Mouse (Mus musculus): ENCODE measurements around the gene Ppp1r27. TPM values are rescaled to one million over a fixed set of nuclear protein-coding genes. Genes with fewer than 3 reads are reported as not detected.
A peak's percentile ranks its signal among the peaks of the same experiment; 100 is the strongest.

Gene Ppp1r27
- total RNA-seq, 1 experiment, result not detected

- Histone ChIP-seq H3K4me1 (ENCODE audit: control insufficient read depth in 2 of 2, insufficient read depth in 2 of 2, low read length in 2 of 2, poor library complexity in 1 of 2) (peaks cover 3 to 21% of the 10 kb centered on the region in 2 experiments), H3K9ac (ENCODE audit: insufficient read depth, low read depth, low read length, poor library complexity, severe bottlenecking) (peak overlapping the region; percentile 8; the same call in 1 of the 2 replicates), H3K4me3 (ENCODE audit: insufficient read depth in 1 of 2, low read depth in 1 of 2, low read length in 2 of 2, poor library complexity in 1 of 2, severe bottlenecking in 1 of 2) (peak overlapping the region; percentile 88 to 89; a peak in 3 of 4 replicates), H3K9me3 (ENCODE audit: control insufficient read depth, insufficient read depth, low read depth, low read length) (no peaks in the 10 kb centered on the region), H3K36me3 (ENCODE audit: control insufficient read depth, insufficient read depth, low read length, poor library complexity, severe bottlenecking) (peaks cover 28% of the 10 kb centered on the region), H3K27ac (ENCODE audit: insufficient read depth, low read depth, low read length, poor library complexity, severe bottlenecking) (peak overlapping the region; percentile 15)
- in situ Hi-C loops (cut with MboI; ENCODE audit: low sequenced_read_pairs in 2 of 2, unreplicated experiment in 2 of 2), result no loop called here
- TF ChIP-seq ZC3H11A (IDR thresholded peaks at IDR 0.05; ENCODE audit: borderline replicate concordance, low read depth, low read length), result 0 out of 2 replicates have a peak, but pooled peaks have one; percentile 12
- TF ChIP-seq HCFC1 (IDR thresholded peaks at IDR 0.05; ENCODE audit: borderline replicate concordance, insufficient read depth, low read length), result no peak
- DNase-seq (ENCODE audit: low read depth, low spot score), result peak; percentile 79
Measured at GRCm38 (mm10) chr11:120579316-120580107, 28.6 kb upstream of the Ppp1r27 start.

- H3K36me3 ChIP-seq (ENCODE audit: control insufficient read depth, insufficient read depth, low read length, poor library complexity, severe bottlenecking), result peaks cover 28% of the 10 kb centered on the region
- H3K4me3 ChIP-seq (ENCODE audit: insufficient read depth in 1 of 2, low read depth in 1 of 2, low read length in 2 of 2, poor library complexity in 1 of 2, severe bottlenecking in 1 of 2), result no peak overlapping the region
- in situ Hi-C loops (cut with MboI; ENCODE audit: low sequenced_read_pairs in 2 of 2, unreplicated experiment in 2 of 2), result no loop called here
- TF ChIP-seq MAFK (IDR thresholded peaks at IDR 0.05; ENCODE audit: insufficient read depth, low read depth, low read length), result no peak
- no peak for TF ChIP-seq ZC3H11A (IDR thresholded peaks at IDR 0.05; ENCODE audit: borderline replicate concordance, low read depth, low read length)
- no peak for TF ChIP-seq HCFC1 (IDR thresholded peaks at IDR 0.05; ENCODE audit: borderline replicate concordance, insufficient read depth, low read length)
- TF ChIP-seq ZNF384 (IDR thresholded peaks at IDR 0.05; ENCODE audit: low read depth, low read length), result no peak
- no peak for TF ChIP-seq CHD2 (IDR thresholded peaks at IDR 0.05; ENCODE audit: low read depth, low read length)
- peaks cover 3 to 21% of the 10 kb centered on the region in 2 experiments for H3K4me1 ChIP-seq (ENCODE audit: control insufficient read depth in 2 of 2, insufficient read depth in 2 of 2, low read length in 2 of 2, poor library complexity in 1 of 2)
- H3K27ac ChIP-seq (ENCODE audit: insufficient read depth, low read depth, low read length, poor library complexity, severe bottlenecking), result peak overlapping the region; percentile 15; the same call in 1 of the 2 replicates
- H3K9me3 ChIP-seq (ENCODE audit: control insufficient read depth, insufficient read depth, low read depth, low read length), result no peaks in the 10 kb centered on the region
- DNase-seq (ENCODE audit: low read depth, low spot score), result no peak
- H3K9ac ChIP-seq (ENCODE audit: insufficient read depth, low read depth, low read length, poor library complexity, severe bottlenecking), result 0 out of 2 replicates have a peak overlapping the region, but pooled peaks have one; percentile 8
Measured at GRCm38 (mm10) chr11:120578694-120579243, 27.8 kb upstream of the Ppp1r27 start.

GRCm38 (mm10) chr11:120578024-120578693 is 27.2 kb upstream of the Ppp1r27 start:
- no peak for TF ChIP-seq MAFK (IDR thresholded peaks at IDR 0.05; ENCODE audit: insufficient read depth, low read depth, low read length)
- TF ChIP-seq HCFC1 (IDR thresholded peaks at IDR 0.05; ENCODE audit: borderline replicate concordance, insufficient read depth, low read length), result no peak
- no peak for TF ChIP-seq CHD2 (IDR thresholded peaks at IDR 0.05; ENCODE audit: low read depth, low read length)
- TF ChIP-seq ZNF384 (IDR thresholded peaks at IDR 0.05; ENCODE audit: low read depth, low read length), result no peak
- no peak for TF ChIP-seq ZC3H11A (IDR thresholded peaks at IDR 0.05; ENCODE audit: borderline replicate concordance, low read depth, low read length)
- peaks cover 3 to 21% of the 10 kb centered on the region in 2 experiments for H3K4me1 ChIP-seq (ENCODE audit: control insufficient read depth in 2 of 2, insufficient read depth in 2 of 2, low read length in 2 of 2, poor library complexity in 1 of 2)
- H3K9me3 ChIP-seq (ENCODE audit: control insufficient read depth, insufficient read depth, low read depth, low read length), result no peaks in the 10 kb centered on the region
- DNase-seq (ENCODE audit: low read depth, low spot score), result no peak
- no peak overlapping the region; the same call in 1 of the 2 replicates for H3K27ac ChIP-seq (ENCODE audit: insufficient read depth, low read depth, low read length, poor library complexity, severe bottlenecking)
- in situ Hi-C loops (cut with MboI; ENCODE audit: low sequenced_read_pairs in 2 of 2, unreplicated experiment in 2 of 2), result no loop called here
- H3K36me3 ChIP-seq (ENCODE audit: control insufficient read depth, insufficient read depth, low read length, poor library complexity, severe bottlenecking), result peaks cover 28% of the 10 kb centered on the region
- H3K9ac ChIP-seq (ENCODE audit: insufficient read depth, low read depth, low read length, poor library complexity, severe bottlenecking), result no peak overlapping the region
- H3K4me3 ChIP-seq (ENCODE audit: insufficient read depth in 1 of 2, low read depth in 1 of 2, low read length in 2 of 2, poor library complexity in 1 of 2, severe bottlenecking in 1 of 2), result no peak overlapping the region

- no peak for DNase-seq (ENCODE audit: low read depth, low spot score)
- peak; percentile 73 for TF ChIP-seq MAFK (IDR thresholded peaks at IDR 0.05; ENCODE audit: insufficient read depth, low read depth, low read length)
- 0 out of 2 replicates have a peak, but pooled peaks have one; percentile 3 for TF ChIP-seq ZC3H11A (IDR thresholded peaks at IDR 0.05; ENCODE audit: borderline replicate concordance, low read depth, low read length)
- no peak for TF ChIP-seq CHD2 (IDR thresholded peaks at IDR 0.05; ENCODE audit: low read depth, low read length)
- no peak for TF ChIP-seq HCFC1 (IDR thresholded peaks at IDR 0.05; ENCODE audit: borderline replicate concordance, insufficient read depth, low read length)
- no peak for TF ChIP-seq ZNF384 (IDR thresholded peaks at IDR 0.05; ENCODE audit: low read depth, low read length)
- Histone ChIP-seq H3K27ac (ENCODE audit: insufficient read depth, low read depth, low read length, poor library complexity, severe bottlenecking) (no peak overlapping the region; the same call in 1 of the 2 replicates), H3K36me3 (ENCODE audit: control insufficient read depth, insufficient read depth, low read length, poor library complexity, severe bottlenecking) (peaks cover 28% of the 10 kb centered on the region), H3K9me3 (ENCODE audit: control insufficient read depth, insufficient read depth, low read depth, low read length) (no peaks in the 10 kb centered on the region), H3K4me1 (ENCODE audit: control insufficient read depth in 2 of 2, insufficient read depth in 2 of 2, low read length in 2 of 2, poor library complexity in 1 of 2) (peaks cover 3 to 21% of the 10 kb centered on the region in 2 experiments), H3K4me3 (ENCODE audit: insufficient read depth in 1 of 2, low read depth in 1 of 2, low read length in 2 of 2, poor library complexity in 1 of 2, severe bottlenecking in 1 of 2) (no peak overlapping the region), H3K9ac (ENCODE audit: insufficient read depth, low read depth, low read length, poor library complexity, severe bottlenecking) (no peak overlapping the region)
- in situ Hi-C loops (cut with MboI; ENCODE audit: low sequenced_read_pairs in 2 of 2, unreplicated experiment in 2 of 2), result no loop called here
Measured at GRCm38 (mm10) chr11:120577211-120578023, 26.5 kb upstream of the Ppp1r27 start.
